Mouse (Mus musculus): ENCODE data around the gene Sept3. TPM values are rescaled to one million over a fixed set of nuclear protein-coding genes. Genes with fewer than 3 reads are reported as not detected.

Sept3 gene
- total RNA-seq, 1 experiment, result 5.9 TPM

DNA sequence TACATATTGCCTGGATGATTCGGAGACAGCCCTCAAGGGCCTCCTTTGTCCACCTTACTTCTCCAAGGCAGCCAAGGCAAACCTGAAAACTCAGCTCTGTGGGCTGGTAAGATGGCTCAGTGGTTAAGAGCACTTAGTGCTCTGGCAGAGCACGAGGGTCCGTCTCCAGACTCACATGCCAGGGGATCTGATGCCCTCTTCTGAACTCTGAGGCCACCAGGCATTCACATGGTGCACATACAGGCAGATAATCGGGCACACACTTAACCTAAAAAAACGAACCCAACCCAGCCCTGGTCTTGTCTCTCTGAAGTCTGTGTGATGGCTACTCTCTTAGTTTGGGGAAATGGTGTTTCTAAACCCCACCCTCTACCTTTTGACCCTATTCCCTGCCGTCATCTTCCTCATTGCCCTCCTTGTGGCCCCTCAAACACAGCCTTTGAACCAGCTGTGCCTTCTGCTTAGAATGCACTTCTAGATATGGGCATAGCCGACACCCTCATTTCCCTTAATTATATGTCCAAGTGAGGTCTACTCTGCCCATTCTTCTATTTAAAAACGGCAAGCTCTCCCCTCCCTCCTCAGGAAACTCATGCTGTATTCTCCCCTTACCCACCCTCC lies 65.1 kb downstream of the Sept3 start:
- no peak for DNase-seq (ENCODE audit: low read depth, low spot score)
- in situ Hi-C loops (cut with MboI; ENCODE audit: low sequenced_read_pairs in 2 of 2, unreplicated experiment in 2 of 2), result no loop called here
- peaks cover 13% of the 10 kb centered on the region; the same call in 1 of the 2 replicates for H3K36me3 ChIP-seq (ENCODE audit: control insufficient read depth, insufficient read depth, low read length, poor library complexity, severe bottlenecking)
- TF ChIP-seq HCFC1 (IDR thresholded peaks at IDR 0.05; ENCODE audit: borderline replicate concordance, insufficient read depth, low read length), result no peak
- TF ChIP-seq CHD2 (IDR thresholded peaks at IDR 0.05; ENCODE audit: low read depth, low read length), result no peak
- TF ChIP-seq MAFK (IDR thresholded peaks at IDR 0.05; ENCODE audit: insufficient read depth, low read depth, low read length), result no peak
- TF ChIP-seq ZNF384 (IDR thresholded peaks at IDR 0.05; ENCODE audit: low read depth, low read length), result no peak
- no peak for TF ChIP-seq ZC3H11A (IDR thresholded peaks at IDR 0.05; ENCODE audit: borderline replicate concordance, low read depth, low read length)
- peaks cover 12% of the 10 kb centered on the region in 2 experiments; a peak in 3 of 4 replicates for H3K4me1 ChIP-seq (ENCODE audit: control insufficient read depth in 2 of 2, insufficient read depth in 2 of 2, low read length in 2 of 2, poor library complexity in 1 of 2)
- no peak overlapping the region for H3K9ac ChIP-seq (ENCODE audit: insufficient read depth, low read depth, low read length, poor library complexity, severe bottlenecking)
- H3K4me3 ChIP-seq (ENCODE audit: insufficient read depth in 1 of 2, low read depth in 1 of 2, low read length in 2 of 2, poor library complexity in 1 of 2, severe bottlenecking in 1 of 2), result no peak overlapping the region
- no peak overlapping the region for H3K27ac ChIP-seq (ENCODE audit: insufficient read depth, low read depth, low read length, poor library complexity, severe bottlenecking)
- H3K9me3 ChIP-seq (ENCODE audit: control insufficient read depth, insufficient read depth, low read depth, low read length), result no peaks in the 10 kb centered on the region

GRCm38 (mm10) chr15:82340414-82341035 lies 65.8 kb downstream of the Sept3 start:
- DNase-seq (ENCODE audit: low read depth, low spot score), result no peak
- peaks cover 12% of the 10 kb centered on the region in 2 experiments for H3K4me1 ChIP-seq (ENCODE audit: control insufficient read depth in 2 of 2, insufficient read depth in 2 of 2, low read length in 2 of 2, poor library complexity in 1 of 2)
- H3K36me3 ChIP-seq (ENCODE audit: control insufficient read depth, insufficient read depth, low read length, poor library complexity, severe bottlenecking), result peaks cover 5% of the 10 kb centered on the region; the same call in 1 of the 2 replicates
- TF ChIP-seq CHD2 (IDR thresholded peaks at IDR 0.05; ENCODE audit: low read depth, low read length) (no peak), MAFK (IDR thresholded peaks at IDR 0.05; ENCODE audit: insufficient read depth, low read depth, low read length) (no peak), HCFC1 (IDR thresholded peaks at IDR 0.05; ENCODE audit: borderline replicate concordance, insufficient read depth, low read length) (no peak), ZNF384 (IDR thresholded peaks at IDR 0.05; ENCODE audit: low read depth, low read length) (no peak), ZC3H11A (IDR thresholded peaks at IDR 0.05; ENCODE audit: borderline replicate concordance, low read depth, low read length) (no peak)
- in situ Hi-C loops (cut with MboI; ENCODE audit: low sequenced_read_pairs in 2 of 2, unreplicated experiment in 2 of 2), result no loop called here
- peak overlapping the region; percentile 66 to 70 for H3K4me3 ChIP-seq (ENCODE audit: insufficient read depth in 1 of 2, low read depth in 1 of 2, low read length in 2 of 2, poor library complexity in 1 of 2, severe bottlenecking in 1 of 2)
- H3K9me3 ChIP-seq (ENCODE audit: control insufficient read depth, insufficient read depth, low read depth, low read length), result no peaks in the 10 kb centered on the region
- H3K9ac ChIP-seq (ENCODE audit: insufficient read depth, low read depth, low read length, poor library complexity, severe bottlenecking), result peak overlapping the region; percentile 73
- H3K27ac ChIP-seq (ENCODE audit: insufficient read depth, low read depth, low read length, poor library complexity, severe bottlenecking), result no peak overlapping the region

GRCm38 (mm10) chr15:82341036-82341501 lies 66.4 kb downstream of the Sept3 start:
- Histone ChIP-seq H3K4me3 (ENCODE audit: insufficient read depth in 1 of 2, low read depth in 1 of 2, low read length in 2 of 2, poor library complexity in 1 of 2, severe bottlenecking in 1 of 2) (peak overlapping the region; percentile 66 to 70), H3K27ac (ENCODE audit: insufficient read depth, low read depth, low read length, poor library complexity, severe bottlenecking) (no peak overlapping the region), H3K36me3 (ENCODE audit: control insufficient read depth, insufficient read depth, low read length, poor library complexity, severe bottlenecking) (peaks cover under 1% of the 10 kb centered on the region; the same call in 1 of the 2 replicates), H3K9me3 (ENCODE audit: control insufficient read depth, insufficient read depth, low read depth, low read length) (no peaks in the 10 kb centered on the region), H3K4me1 (ENCODE audit: control insufficient read depth in 2 of 2, insufficient read depth in 2 of 2, low read length in 2 of 2, poor library complexity in 1 of 2) (peaks cover 12% of the 10 kb centered on the region in 2 experiments), H3K9ac (ENCODE audit: insufficient read depth, low read depth, low read length, poor library complexity, severe bottlenecking) (peak overlapping the region; percentile 73)
- TF ChIP-seq CHD2 (IDR thresholded peaks at IDR 0.05; ENCODE audit: low read depth, low read length) (no peak), ZC3H11A (IDR thresholded peaks at IDR 0.05; ENCODE audit: borderline replicate concordance, low read depth, low read length) (no peak), HCFC1 (IDR thresholded peaks at IDR 0.05; ENCODE audit: borderline replicate concordance, insufficient read depth, low read length) (no peak), MAFK (IDR thresholded peaks at IDR 0.05; ENCODE audit: insufficient read depth, low read depth, low read length) (no peak), ZNF384 (IDR thresholded peaks at IDR 0.05; ENCODE audit: low read depth, low read length) (no peak)
- in situ Hi-C loops (cut with MboI; ENCODE audit: low sequenced_read_pairs in 2 of 2, unreplicated experiment in 2 of 2), result no loop called here
- DNase-seq (ENCODE audit: low read depth, low spot score), result no peak

- H3K4me3 ChIP-seq (ENCODE audit: insufficient read depth in 1 of 2, low read depth in 1 of 2, low read length in 2 of 2, poor library complexity in 1 of 2, severe bottlenecking in 1 of 2), result peak overlapping the region; percentile 66 to 70; a peak in 3 of 4 replicates
- no peak for DNase-seq (ENCODE audit: low read depth, low spot score)
- in situ Hi-C loops (cut with MboI; ENCODE audit: low sequenced_read_pairs in 2 of 2, unreplicated experiment in 2 of 2), result no loop called here
- H3K36me3 ChIP-seq (ENCODE audit: control insufficient read depth, insufficient read depth, low read length, poor library complexity, severe bottlenecking), result no peaks in the 10 kb centered on the region
- no peak overlapping the region for H3K9ac ChIP-seq (ENCODE audit: insufficient read depth, low read depth, low read length, poor library complexity, severe bottlenecking)
- H3K27ac ChIP-seq (ENCODE audit: insufficient read depth, low read depth, low read length, poor library complexity, severe bottlenecking), result no peak overlapping the region
- no peaks in the 10 kb centered on the region for H3K9me3 ChIP-seq (ENCODE audit: control insufficient read depth, insufficient read depth, low read depth, low read length)
- peaks cover 9 to 15% of the 10 kb centered on the region in 2 experiments for H3K4me1 ChIP-seq (ENCODE audit: control insufficient read depth in 2 of 2, insufficient read depth in 2 of 2, low read length in 2 of 2, poor library complexity in 1 of 2)
- TF ChIP-seq MAFK (IDR thresholded peaks at IDR 0.05; ENCODE audit: insufficient read depth, low read depth, low read length) (no peak), CHD2 (IDR thresholded peaks at IDR 0.05; ENCODE audit: low read depth, low read length) (no peak), ZNF384 (IDR thresholded peaks at IDR 0.05; ENCODE audit: low read depth, low read length) (no peak), HCFC1 (IDR thresholded peaks at IDR 0.05; ENCODE audit: borderline replicate concordance, insufficient read depth, low read length) (no peak), ZC3H11A (IDR thresholded peaks at IDR 0.05; ENCODE audit: borderline replicate concordance, low read depth, low read length) (no peak)
Observed at GRCm38 (mm10) chr15:82341675-82342542, 67.2 kb downstream of the Sept3 start.
